In genomic region chr6:30549231-30549761, GRCm38 (mm10) we compare ENCODE assay signal across 8 mouse cellular contexts. TPM values are rescaled to one million over a fixed set of nuclear protein-coding genes. Genes with fewer than 3 reads are reported as not detected.
DNase-seq lines count a peak whose midpoint lies in the region; ATAC-seq lines count a peak whose summit lies in the region.

No protein-coding gene starts in this region.

- DNase-seq in kidney, adult 8-10 months, result no peak
- peak; percentile 80 for DNase-seq in embryo, embryonic 9.5 days (ENCODE audit: extremely low spot score)
- DNase-seq in midbrain, embryonic 14.5 days, result peak; percentile 46
- DNase-seq in thymus, postnatal 0 days (ENCODE audit: low spot score), result no peak
- DNase-seq in T-cell, adult 2 months (ENCODE audit: low spot score), result no peak
- DNase-seq in spleen, postnatal 4 days (ENCODE audit: low spot score in 2 of 2), result no peak

- 8% methylated on average over 15 of the region's 15 CpGs for WGBS in kidney, embryonic 14.5 days
- 10% methylated on average over 15 of the region's 15 CpGs for WGBS in hindbrain, embryonic 12.5 days
- 16% methylated on average over 15 of the region's 15 CpGs for WGBS in midbrain, embryonic 14.5 days

- ATAC-seq in kidney, embryonic 14.5 days (ENCODE audit: low FRiP score, low TSS enrichment), result peak; percentile 56
- no peak for ATAC-seq in hindbrain, embryonic 12.5 days (ENCODE audit: low FRiP score)
- ATAC-seq in midbrain, embryonic 14.5 days (ENCODE audit: low FRiP score, low TSS enrichment), result no peak

- H3K27me3 ChIP-seq in kidney, embryonic 14.5 days (ENCODE audit: control insufficient read depth, insufficient read depth, low read length), result no peaks in the 10 kb centered on the region
- no peaks in the 10 kb centered on the region for H3K27me3 ChIP-seq in hindbrain, embryonic 12.5 days
- no peaks in the 10 kb centered on the region for H3K27me3 ChIP-seq in midbrain, embryonic 14.5 days (ENCODE audit: control insufficient read depth, insufficient read depth, low read length)

- H3K27ac ChIP-seq in kidney, embryonic 14.5 days (ENCODE audit: low read depth, low read length), result peak overlapping the region; percentile 94
- peak overlapping the region; percentile 94 for H3K27ac ChIP-seq in hindbrain, embryonic 12.5 days
- peak overlapping the region; percentile 38; the same call in 1 of the 2 replicates for H3K27ac ChIP-seq in midbrain, embryonic 14.5 days (replicated peaks; ENCODE audit: low read depth, low read length)

- H3K9me3 ChIP-seq in kidney, embryonic 14.5 days (ENCODE audit: control insufficient read depth, low read length), result no peaks in the 10 kb centered on the region
- no peaks in the 10 kb centered on the region for H3K9me3 ChIP-seq in hindbrain, embryonic 12.5 days (replicated peaks)
- H3K9me3 ChIP-seq in midbrain, embryonic 14.5 days (ENCODE audit: control insufficient read depth, low read length), result no peaks in the 10 kb centered on the region

- 0 out of 2 replicates have a peak overlapping the region, but pooled peaks have one; percentile 13 for H3K4me2 ChIP-seq in kidney, embryonic 14.5 days (replicated peaks; ENCODE audit: low read depth, low read length)
- H3K4me2 ChIP-seq in hindbrain, embryonic 12.5 days (replicated peaks), result peak overlapping the region; percentile 23; the same call in 1 of the 2 replicates
- no peak overlapping the region for H3K4me2 ChIP-seq in midbrain, embryonic 14.5 days (ENCODE audit: low read length)

- peak overlapping the region; percentile 35; the same call in 1 of the 2 replicates for H3K9ac ChIP-seq in kidney, embryonic 14.5 days (ENCODE audit: low read depth, low read length)
- H3K9ac ChIP-seq in hindbrain, embryonic 12.5 days, result 0 out of 2 replicates have a peak overlapping the region, but pooled peaks have one; percentile 8
- H3K9ac ChIP-seq in midbrain, embryonic 14.5 days (replicated peaks; ENCODE audit: low read length), result 0 out of 2 replicates have a peak overlapping the region, but pooled peaks have one; percentile 0

- no peak overlapping the region for H3K4me3 ChIP-seq in kidney, embryonic 14.5 days (ENCODE audit: low read length)
- H3K4me3 ChIP-seq in hindbrain, embryonic 12.5 days, result no peak overlapping the region
- H3K4me3 ChIP-seq in midbrain, embryonic 14.5 days (replicated peaks; ENCODE audit: low read depth, low read length), result no peak overlapping the region

- H3K4me1 ChIP-seq in kidney, embryonic 14.5 days (ENCODE audit: control insufficient read depth, insufficient read depth, low read length), result peaks cover 59% of the 10 kb centered on the region
- H3K4me1 ChIP-seq in hindbrain, embryonic 12.5 days, result peaks cover 56% of the 10 kb centered on the region
- H3K4me1 ChIP-seq in midbrain, embryonic 14.5 days (ENCODE audit: control insufficient read depth, insufficient read depth, low read length), result peaks cover 55% of the 10 kb centered on the region

- H3K36me3 ChIP-seq in kidney, embryonic 14.5 days (ENCODE audit: control insufficient read depth, insufficient read depth, low read length), result no peaks in the 10 kb centered on the region
- no peaks in the 10 kb centered on the region for H3K36me3 ChIP-seq in hindbrain, embryonic 12.5 days
- H3K36me3 ChIP-seq in midbrain, embryonic 14.5 days (ENCODE audit: control insufficient read depth, insufficient read depth, low read length), result no peaks in the 10 kb centered on the region

RNA-seq across cellular contexts. Expression of gene Cpa2, which starts 7.9 kb away (rescaled TPM):
- polyA plus RNA-seq in kidney, embryonic 14.5 days (2014; fragmentation: Nextera tagmentation; extraction: Ambion mirVana), result 22.7 and 29.8 TPM in 2 replicates
- 4.0 and 6.3 TPM in 2 replicates for polyA plus RNA-seq in hindbrain, embryonic 12.5 days (2016; fragmentation: Nextera tagmentation; extraction: Ambion mirVana)
- polyA plus RNA-seq in midbrain, embryonic 14.5 days (2014; fragmentation: Nextera tagmentation; extraction: Ambion mirVana), result 8.5 and 8.7 TPM in 2 replicates
- polyA plus RNA-seq in thymus, postnatal 0 days (2015; fragmentation: Nextera tagmentation; extraction: Ambion mirVana), result 2.5 and 2.6 TPM in 2 replicates

RNA-seq across cellular contexts. Expression of gene Cpa4, which starts 18.9 kb away (rescaled TPM):
- polyA plus RNA-seq in kidney, embryonic 14.5 days (2014; fragmentation: Nextera tagmentation; extraction: Ambion mirVana), result 0.09 and 0.12 TPM in 2 replicates
- 1.7 and 1.9 TPM in 2 replicates for polyA plus RNA-seq in hindbrain, embryonic 12.5 days (2016; fragmentation: Nextera tagmentation; extraction: Ambion mirVana)
- polyA plus RNA-seq in midbrain, embryonic 14.5 days (2014; fragmentation: Nextera tagmentation; extraction: Ambion mirVana), result 0.98 and 1.2 TPM in 2 replicates
- polyA plus RNA-seq in thymus, postnatal 0 days (2015; fragmentation: Nextera tagmentation; extraction: Ambion mirVana), result 0.09 TPM in 1 of 2 replicates, not detected in the other

RNA-seq across cellular contexts. Expression of gene Ssmem1, which starts 39.6 kb away (rescaled TPM):
- polyA plus RNA-seq in kidney, embryonic 14.5 days (2014; fragmentation: Nextera tagmentation; extraction: Ambion mirVana), result 0.51 TPM in 1 of 2 replicates, not detected in the other
- 0.21 and 0.34 TPM in 2 replicates for polyA plus RNA-seq in hindbrain, embryonic 12.5 days (2016; fragmentation: Nextera tagmentation; extraction: Ambion mirVana)
- 0.38 TPM in 1 of 2 replicates, not detected in the other for polyA plus RNA-seq in midbrain, embryonic 14.5 days (2014; fragmentation: Nextera tagmentation; extraction: Ambion mirVana)
- 0.12 and 0.13 TPM in 2 replicates for polyA plus RNA-seq in thymus, postnatal 0 days (2015; fragmentation: Nextera tagmentation; extraction: Ambion mirVana)

RNA-seq across cellular contexts. Expression of gene Tmem209, which starts 39.7 kb away (rescaled TPM):
- polyA plus RNA-seq in kidney, embryonic 14.5 days (2014; fragmentation: Nextera tagmentation; extraction: Ambion mirVana), result 35.2 and 56.8 TPM in 2 replicates
- 37.0 and 38.9 TPM in 2 replicates for polyA plus RNA-seq in hindbrain, embryonic 12.5 days (2016; fragmentation: Nextera tagmentation; extraction: Ambion mirVana)
- polyA plus RNA-seq in midbrain, embryonic 14.5 days (2014; fragmentation: Nextera tagmentation; extraction: Ambion mirVana), result 24.8 and 38.2 TPM in 2 replicates
- polyA plus RNA-seq in thymus, postnatal 0 days (2015; fragmentation: Nextera tagmentation; extraction: Ambion mirVana), result 34.4 and 38.4 TPM in 2 replicates

Comparison
In these comparisons a context has a peak if more than half of its experiments do, and no peak if none do; other contexts are left out.
1. H3K27ac ChIP-seq: peak in every context shown above with its lines; median percentile 94 in kidney, embryonic 14.5 days; 94 in hindbrain, embryonic 12.5 days; 38 in midbrain, embryonic 14.5 days.
2. DNase-seq: peak in embryo, embryonic 9.5 days (single experiment) and midbrain, embryonic 14.5 days (single experiment); none in kidney, adult 8-10 months (0 of 2), thymus, postnatal 0 days (single experiment), T-cell, adult 2 months (single experiment) and spleen, postnatal 4 days (0 of 2).
3. Peak in every context shown above with its lines, with median percentiles within 50 percentile points of each other: H3K9ac ChIP-seq.